Mouse (Mus musculus) hindbrain, embryonic 15.5 days (tissue): Measurements from ENCODE around the gene Rapgef6. TPM values are rescaled to one million over a fixed set of nuclear protein-coding genes. Genes with fewer than 3 reads are reported as not detected.
A peak's percentile ranks its signal among the peaks of the same experiment; 100 is the strongest.

Experiments
- ATAC-seq: fragments of 200-750 bp; cut with Nextera tagmentation; 2 replicates; pipeline ENCODE4 v1.8.0; 2017; ENCODE audit warnings: low read depth, moderate number of reproducible peaks, moderate TSS enrichment; ENCODE audit not compliant: low FRiP score
- H3K27ac ChIP-seq: fragments of 300-500 bp; sonication (generic); replicated peaks from 2 replicates; pipeline ENCODE4 v1.5.1; 2015; ENCODE audit warnings: mild to moderate bottlenecking, inconsistent platforms
- H3K27me3 ChIP-seq: fragments of 300-500 bp; sonication (generic); 2 replicates; pipeline ENCODE4 v1.6.1; 2015; ENCODE audit warnings: control low read depth, inconsistent platforms
- H3K36me3 ChIP-seq: fragments of 300-500 bp; sonication (generic); 2 replicates; pipeline ENCODE4 v1.6.1; 2015; ENCODE audit warnings: control low read depth, inconsistent platforms
- H3K4me1 ChIP-seq: fragments of 300-500 bp; sonication (generic); replicated peaks from 2 replicates; pipeline ENCODE4 v1.6.1; 2015; ENCODE audit warnings: control low read depth, inconsistent platforms
- H3K4me2 ChIP-seq: fragments of 300-500 bp; sonication (generic); 2 replicates; pipeline ENCODE4 v1.6.1; 2015; ENCODE audit warnings: moderate library complexity, mild to moderate bottlenecking, inconsistent platforms
- H3K4me3 ChIP-seq: fragments of 300-500 bp; sonication (generic); 2 replicates; pipeline ENCODE4 v1.5.1; 2015; ENCODE audit warnings: mild to moderate bottlenecking, inconsistent platforms
- H3K9ac ChIP-seq: fragments of 300-500 bp; sonication (generic); 2 replicates; pipeline ENCODE4 v1.6.1; 2015; ENCODE audit warnings: inconsistent platforms
- H3K9me3 ChIP-seq: fragments of 300-500 bp; sonication (generic); 2 replicates; pipeline ENCODE4 v1.6.1; 2016; ENCODE audit warnings: control low read depth, inconsistent platforms
- WGBS: fragments of 180-500 bp; shearing (Covaris S2); methylation state at CpG from one replicate; pipeline ENCODE4 v1.1.7; 2015; 5-methylcytosine and 5-hydroxymethylcytosine counted together
- polyA plus RNA-seq: library from polyadenylated mRNA; unstranded; fragments of >200 nt; fragmentation: Nextera tagmentation; extraction: Ambion mirVana; gene quantifications from 2 replicates; pipeline ENCODE4 v1.2.1, GENCODE M21; 2015

Gene Rapgef6
- polyA plus RNA-seq, 1 experiment from 2014 or later = 34.1 TPM

GRCm38 (mm10) chr11:54530391-54530790 lies 7.7 kb downstream of the Rapgef6 start:
- Histone ChIP-seq H3K9ac (no peak overlapping the region), H3K27ac (peak overlapping the region; percentile 20; the same call in 1 of the 2 replicates), H3K4me3 (no peak overlapping the region), H3K27me3 (no peaks in the 10 kb centered on the region), H3K9me3 (no peaks in the 10 kb centered on the region), H3K36me3 (no peaks in the 10 kb centered on the region), H3K4me2 (no peak overlapping the region), H3K4me1 (no peaks in the 10 kb centered on the region)
- WGBS = 53% methylated on average over 1 of the region's 1 CpGs
- ATAC-seq = no peak

- peak overlapping the region; percentile 20; the same call in 1 of the 2 replicates for H3K27ac ChIP-seq
These were observed 8.3 kb downstream of the Rapgef6 start for GRCm38 (mm10) chr11:54530916-54531315.

GRCm38 (mm10) chr11:54533834-54534233 lies 11.2 kb downstream of the Rapgef6 start:
- no peak overlapping the region for H3K4me2 ChIP-seq
- H3K4me3 ChIP-seq = no peak overlapping the region
- WGBS = 91% methylated on average over 2 of the region's 2 CpGs
- no peak overlapping the region for H3K9ac ChIP-seq
- H3K9me3 ChIP-seq = no peaks in the 10 kb centered on the region
- no peaks in the 10 kb centered on the region for H3K36me3 ChIP-seq
- no peak overlapping the region for H3K27ac ChIP-seq
- no peaks in the 10 kb centered on the region for H3K27me3 ChIP-seq
- ATAC-seq = no peak
- no peaks in the 10 kb centered on the region for H3K4me1 ChIP-seq

More at GRCm38 (mm10) chr11:54530916-54531315, 8.3 kb downstream of the Rapgef6 start:
- WGBS = 92% methylated on average over 1 of the region's 1 CpGs
- Histone ChIP-seq H3K4me1 (no peaks in the 10 kb centered on the region), H3K9ac (no peak overlapping the region), H3K36me3 (no peaks in the 10 kb centered on the region), H3K27me3 (no peaks in the 10 kb centered on the region), H3K4me3 (no peak overlapping the region), H3K4me2 (no peak overlapping the region), H3K9me3 (no peaks in the 10 kb centered on the region)
- ATAC-seq = no peak

- Histone ChIP-seq H3K9ac (no peak overlapping the region), H3K4me2 (no peak overlapping the region), H3K4me3 (no peak overlapping the region), H3K9me3 (no peaks in the 10 kb centered on the region), H3K36me3 (no peaks in the 10 kb centered on the region), H3K27ac (no peak overlapping the region), H3K4me1 (no peaks in the 10 kb centered on the region), H3K27me3 (no peaks in the 10 kb centered on the region)
- 58% methylated on average over 6 of the region's 6 CpGs for WGBS
- ATAC-seq = no peak
These were observed 12.2 kb downstream of the Rapgef6 start for GRCm38 (mm10) chr11:54534871-54535270.

GRCm38 (mm10) chr11:54539031-54539430 lies 16.4 kb downstream of the Rapgef6 start:
- H3K27me3 ChIP-seq = no peaks in the 10 kb centered on the region
- H3K4me3 ChIP-seq = no peak overlapping the region
- H3K9ac ChIP-seq = no peak overlapping the region
- no peaks in the 10 kb centered on the region for H3K36me3 ChIP-seq
- H3K4me2 ChIP-seq = no peak overlapping the region
- no peaks in the 10 kb centered on the region for H3K4me1 ChIP-seq
- ATAC-seq = no peak
- H3K9me3 ChIP-seq = no peaks in the 10 kb centered on the region
- H3K27ac ChIP-seq = no peak overlapping the region
- 61% methylated on average over 2 of the region's 2 CpGs for WGBS

GRCm38 (mm10) chr11:54539486-54539885 lies 16.8 kb downstream of the Rapgef6 start:
- ATAC-seq = no peak

GRCm38 (mm10) chr11:54540328-54540727 lies 17.7 kb downstream of the Rapgef6 start:
- ATAC-seq = no peak
- H3K9me3 ChIP-seq = no peaks in the 10 kb centered on the region

More at GRCm38 (mm10) chr11:54539486-54539885, 16.8 kb downstream of the Rapgef6 start:
- no peak overlapping the region for H3K27ac ChIP-seq
- H3K36me3 ChIP-seq = no peaks in the 10 kb centered on the region
- H3K27me3 ChIP-seq = no peaks in the 10 kb centered on the region
- H3K9me3 ChIP-seq = no peaks in the 10 kb centered on the region
- H3K4me3 ChIP-seq = no peak overlapping the region
- 87% methylated on average over 2 of the region's 2 CpGs for WGBS
- H3K4me1 ChIP-seq = no peaks in the 10 kb centered on the region
- H3K4me2 ChIP-seq = no peak overlapping the region
- no peak overlapping the region for H3K9ac ChIP-seq

GRCm38 (mm10) chr11:54542414-54542813 lies 19.8 kb downstream of the Rapgef6 start:
- Histone ChIP-seq H3K4me1 (no peaks in the 10 kb centered on the region), H3K27me3 (no peaks in the 10 kb centered on the region), H3K4me3 (no peak overlapping the region), H3K4me2 (no peak overlapping the region), H3K9ac (no peak overlapping the region), H3K27ac (no peak overlapping the region), H3K36me3 (no peaks in the 10 kb centered on the region), H3K9me3 (no peaks in the 10 kb centered on the region)
- ATAC-seq = no peak

More at GRCm38 (mm10) chr11:54540328-54540727, 17.7 kb downstream of the Rapgef6 start:
- Histone ChIP-seq H3K27ac (no peak overlapping the region), H3K4me2 (no peak overlapping the region), H3K27me3 (no peaks in the 10 kb centered on the region), H3K4me3 (no peak overlapping the region), H3K4me1 (no peaks in the 10 kb centered on the region), H3K9ac (no peak overlapping the region), H3K36me3 (no peaks in the 10 kb centered on the region)

GRCm38 (mm10) chr11:54554970-54555369 lies 32.3 kb downstream of the Rapgef6 start:
- Histone ChIP-seq H3K4me1 (no peaks in the 10 kb centered on the region), H3K36me3 (no peaks in the 10 kb centered on the region), H3K9me3 (no peaks in the 10 kb centered on the region), H3K27me3 (no peaks in the 10 kb centered on the region), H3K27ac (no peak overlapping the region), H3K9ac (no peak overlapping the region), H3K4me2 (no peak overlapping the region), H3K4me3 (no peak overlapping the region)
- ATAC-seq = no peak
- 90% methylated on average over 2 of the region's 2 CpGs for WGBS

- Histone ChIP-seq H3K4me3 (no peak overlapping the region), H3K27me3 (no peaks in the 10 kb centered on the region), H3K9ac (no peak overlapping the region), H3K9me3 (no peaks in the 10 kb centered on the region), H3K4me2 (no peak overlapping the region), H3K36me3 (no peaks in the 10 kb centered on the region), H3K27ac (no peak overlapping the region), H3K4me1 (no peaks in the 10 kb centered on the region)
- ATAC-seq = no peak
- 86% methylated on average over 5 of the region's 5 CpGs for WGBS
These were observed 40.1 kb downstream of the Rapgef6 start for GRCm38 (mm10) chr11:54562761-54563160.

GRCm38 (mm10) chr11:54567959-54568358 lies 45.3 kb downstream of the Rapgef6 start:
- Histone ChIP-seq H3K4me1 (no peaks in the 10 kb centered on the region), H3K27me3 (no peaks in the 10 kb centered on the region), H3K36me3 (no peaks in the 10 kb centered on the region), H3K4me2 (no peak overlapping the region), H3K27ac (no peak overlapping the region), H3K9me3 (no peaks in the 10 kb centered on the region), H3K4me3 (no peak overlapping the region), H3K9ac (no peak overlapping the region)
- WGBS = 78% methylated on average over 1 of the region's 1 CpGs
- no peak for ATAC-seq

GRCm38 (mm10) chr11:54574741-54575140 lies 52.1 kb downstream of the Rapgef6 start:
- Histone ChIP-seq H3K4me1 (no peaks in the 10 kb centered on the region), H3K27me3 (no peaks in the 10 kb centered on the region), H3K9ac (no peak overlapping the region), H3K4me3 (no peak overlapping the region), H3K9me3 (no peaks in the 10 kb centered on the region), H3K36me3 (no peaks in the 10 kb centered on the region), H3K27ac (no peak overlapping the region), H3K4me2 (no peak overlapping the region)
- WGBS = 93% methylated on average over 2 of the region's 2 CpGs
- no peak for ATAC-seq

- ATAC-seq = no peak
- Histone ChIP-seq H3K27ac (peak overlapping the region; percentile 40; the same call in 1 of the 2 replicates), H3K27me3 (no peaks in the 10 kb centered on the region), H3K36me3 (no peaks in the 10 kb centered on the region), H3K9ac (no peak overlapping the region), H3K4me3 (no peak overlapping the region), H3K9me3 (no peaks in the 10 kb centered on the region), H3K4me2 (no peak overlapping the region), H3K4me1 (no peaks in the 10 kb centered on the region)
- WGBS = 53% methylated on average over 3 of the region's 3 CpGs
These were observed 69.9 kb downstream of the Rapgef6 start for GRCm38 (mm10) chr11:54592585-54592984.
